Mouse (Mus musculus): Measurements from ENCODE around the gene Guca2a.

DNA sequence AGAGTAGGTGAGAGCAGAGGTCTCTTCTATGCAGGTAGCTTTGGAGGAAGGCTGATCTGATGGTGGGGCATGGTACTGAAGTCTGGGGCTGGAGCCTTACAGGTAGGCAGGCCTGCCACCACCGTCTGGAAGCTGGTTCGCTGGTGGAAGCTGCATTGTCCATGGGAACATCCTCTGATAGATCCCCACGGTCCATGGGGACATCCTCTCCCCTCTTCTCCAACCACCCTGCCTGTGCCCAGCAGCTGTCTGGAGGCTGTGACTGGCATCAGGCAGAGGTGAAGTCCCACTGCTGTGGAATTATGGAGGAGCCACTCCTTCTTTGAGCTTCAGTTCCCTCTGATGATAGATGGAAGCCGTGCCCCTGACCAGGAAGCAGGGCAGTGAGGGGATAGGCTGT is 31.1 kb downstream of the Guca2a start:
- TF ChIP-seq CTCF (conservative IDR thresholded peaks at IDR 0.05; ENCODE audit: low read length) = no peak
- no peak for TF ChIP-seq POU5F1 (IDR thresholded peaks at IDR 0.05; ENCODE audit: borderline replicate concordance, low read length)
